In genomic region chr11:107241678-107242077, GRCm38 (mm10) we compare ENCODE assay signal across 29 mouse cellular contexts. TPM values are rescaled to one million over a fixed set of nuclear protein-coding genes. Genes with fewer than 3 reads are reported as not detected.
DNase-seq lines count a peak whose midpoint lies in the region; ATAC-seq and TF ChIP-seq lines count a peak whose summit lies in the region.
"Had no signal": no experiment of that assay in that cellular context is flagged by ENCODE, and none has a peak within 500 bp of the region (broad histone marks: within the 10 kb centered on the region; RNA-seq: fewer than 3 reads in every experiment).

No protein-coding gene starts in this region.

- no peak for TF ChIP-seq POLR2A in CH12.LX (IDR thresholded peaks at IDR 0.05; ENCODE audit: low read depth, low read length)

- no peak overlapping the region for H3K4me2 ChIP-seq in kidney, embryonic 14.5 days (replicated peaks; ENCODE audit: low read depth, low read length)
- no peak overlapping the region for H3K4me2 ChIP-seq in CH12.LX (ENCODE audit: insufficient read depth, low read depth, poor library complexity, severe bottlenecking)
- H3K4me2 ChIP-seq in stomach, postnatal 0 days (replicated peaks; ENCODE audit: low read depth): no peak overlapping the region
- H3K4me2 ChIP-seq: heart, embryonic 12.5 days; hindbrain, embryonic 12.5 days; liver, embryonic 11.5 days had no signal

- 85% methylated on average over 7 of the region's 7 CpGs for WGBS in kidney, embryonic 14.5 days
- WGBS in stomach, postnatal 0 days: 80% methylated on average over 7 of the region's 7 CpGs

- no peak overlapping the region for H3K9ac ChIP-seq in kidney, embryonic 14.5 days (ENCODE audit: low read depth, low read length)
- H3K9ac ChIP-seq in CH12.LX (ENCODE audit: insufficient read depth, low read depth): no peak overlapping the region
- no peak overlapping the region for H3K9ac ChIP-seq in stomach, postnatal 0 days (ENCODE audit: low read length)
- H3K9ac ChIP-seq: forebrain, postnatal 0 days; heart, embryonic 12.5 days; hindbrain, embryonic 12.5 days had no signal

- no peak for ATAC-seq in kidney, embryonic 14.5 days (ENCODE audit: low FRiP score, low TSS enrichment)
- ATAC-seq in granulocyte monocyte progenitor cell, adult 5-6 weeks (replicated peaks; ENCODE audit: poor library complexity, severe bottlenecking): peak; percentile 71
- ATAC-seq in stomach, postnatal 0 days (ENCODE audit: low FRiP score, low TSS enrichment): no peak
- no peak for ATAC-seq in activated CD4-positive, CD25-positive, alpha-beta regulatory T cell, adult 4 months
- ATAC-seq: CD4-positive, CD25-positive, alpha-beta regulatory T cell, adult 4 months; forebrain, postnatal 0 days; intestine, postnatal 0 days; midbrain, embryonic 16.5 days; Patski had no signal

- no peaks in the 10 kb centered on the region for H3K79me2 ChIP-seq in CH12.LX (replicated peaks; ENCODE audit: control insufficient read depth, extremely low read depth, insufficient read depth, poor library complexity, severe bottlenecking)

- no peak for TF ChIP-seq CTCF in CH12.LX (conservative IDR thresholded peaks at IDR 0.05 in 1 of 2, IDR thresholded peaks at IDR 0.05 in 1 of 2; ENCODE audit: low read depth in 2 of 2, low read length in 2 of 2)
- no peak for TF ChIP-seq CTCF in stomach, postnatal 0 days (IDR thresholded peaks at IDR 0.05; ENCODE audit: low read depth)

- no peak for TF ChIP-seq RAD21 in CH12.LX (IDR thresholded peaks at IDR 0.05; ENCODE audit: low read depth, low read length)

- H3K27me3 ChIP-seq in kidney, embryonic 14.5 days (ENCODE audit: control insufficient read depth, insufficient read depth, low read length): no peaks in the 10 kb centered on the region
- H3K27me3 ChIP-seq in CH12.LX (replicated peaks): no peaks in the 10 kb centered on the region
- no peaks in the 10 kb centered on the region for H3K27me3 ChIP-seq in stomach, postnatal 0 days (ENCODE audit: control insufficient read depth, insufficient read depth, low read length)
- H3K27me3 ChIP-seq: heart, embryonic 12.5 days; hindbrain, embryonic 12.5 days; megakaryocyte, embryonic 14.5 days; Patski had no signal

- DNase-seq in adrenal gland, adult 2 months: peak; percentile 43
- DNase-seq in adrenal gland, postnatal 25 days: no peak
- DNase-seq in kidney, adult 11 months: peak; percentile 29
- no peak for DNase-seq in CH12.LX (ENCODE audit: extremely low read depth)
- no peak for DNase-seq in stomach, postnatal 0 days (ENCODE audit: low spot score)
- DNase-seq: cerebellum, adult 18-20 months; cerebellum, postnatal 14 days; forebrain, postnatal 0 days; gastrocnemius, postnatal 14 days; heart, postnatal 10 days; lung, adult 2 months; lung, postnatal 14 days; retina, postnatal 1 day; right cerebral cortex, postnatal 25 days; spleen, adult 18-20 months; thymus, postnatal 36 days had no signal

- no peak for TF ChIP-seq EP300 in CH12.LX (IDR thresholded peaks at IDR 0.05; ENCODE audit: low read length)
- no peak for TF ChIP-seq EP300 in stomach, postnatal 0 days (optimal IDR thresholded peaks at IDR 0.05)

- dilution Hi-C loops in CH12.LX (cut with MboI; ENCODE audit: extremely low pct_ligation_motif_present, extremely low pct_unique_long_range_greater_than_20kb, low sequenced_read_pairs): no loop called here

- H3K27ac ChIP-seq in kidney, embryonic 14.5 days (ENCODE audit: low read depth, low read length): no peak overlapping the region
- H3K27ac ChIP-seq in CH12.LX (ENCODE audit: insufficient read depth, low read depth): no peak overlapping the region
- H3K27ac ChIP-seq in stomach, postnatal 0 days (replicated peaks): no peak overlapping the region
- H3K27ac ChIP-seq: hindbrain, embryonic 12.5 days; layer of hippocampus, adult 2 months had no signal

- in situ Hi-C loops in CH12.LX (cut with MboI; ENCODE audit: low pct_ligation_motif_present, low pct_unique_long_range_greater_than_20kb, low sequenced_read_pairs): no loop called here

- no peaks in the 10 kb centered on the region for H3K9me3 ChIP-seq in kidney, embryonic 14.5 days (ENCODE audit: control insufficient read depth, low read length)
- H3K9me3 ChIP-seq in CH12.LX (replicated peaks; ENCODE audit: low read length): peaks cover 4% of the 10 kb centered on the region
- no peaks in the 10 kb centered on the region for H3K9me3 ChIP-seq in stomach, postnatal 0 days (ENCODE audit: control insufficient read depth, low read length)
- H3K9me3 ChIP-seq: G1E; heart, embryonic 12.5 days had no signal

- H3K4me3 ChIP-seq in kidney, embryonic 14.5 days (ENCODE audit: low read length): no peak overlapping the region
- no peak overlapping the region for H3K4me3 ChIP-seq in CH12.LX (replicated peaks in 1 of 3; ENCODE audit: low read depth in 2 of 3, low read length in 2 of 3, poor library complexity in 1 of 3)
- H3K4me3 ChIP-seq in stomach, postnatal 0 days (ENCODE audit: low read depth, low read length): no peak overlapping the region
- H3K4me3 ChIP-seq: heart, embryonic 12.5 days; hindbrain, embryonic 12.5 days; layer of hippocampus, adult 2 months; megakaryocyte, embryonic 14.5 days had no signal

- H3K4me1 ChIP-seq in kidney, embryonic 14.5 days (ENCODE audit: control insufficient read depth, insufficient read depth, low read length): no peaks in the 10 kb centered on the region
- H3K4me1 ChIP-seq in CH12.LX (ENCODE audit: control insufficient read depth in 1 of 2, insufficient read depth in 2 of 2): no peaks in the 10 kb centered on the region
- H3K4me1 ChIP-seq in stomach, postnatal 0 days (replicated peaks; ENCODE audit: control insufficient read depth, insufficient read depth): no peaks in the 10 kb centered on the region
- H3K4me1 ChIP-seq: hindbrain, embryonic 12.5 days had no signal

- no peaks in the 10 kb centered on the region for H3K36me3 ChIP-seq in kidney, embryonic 14.5 days (ENCODE audit: control insufficient read depth, insufficient read depth, low read length)
- no peaks in the 10 kb centered on the region for H3K36me3 ChIP-seq in CH12.LX (replicated peaks in 1 of 2; ENCODE audit: control insufficient read depth in 1 of 2, insufficient read depth in 1 of 2, low read length in 1 of 2)
- H3K36me3 ChIP-seq in stomach, postnatal 0 days (ENCODE audit: control insufficient read depth, insufficient read depth, low read length): no peaks in the 10 kb centered on the region; the same call in 1 of the 2 replicates
- H3K36me3 ChIP-seq: heart, embryonic 12.5 days; hindbrain, embryonic 12.5 days had no signal

TF ChIP-seq in CH12.LX, 34 proteins besides CTCF, POLR2A, EP300 and RAD21:
- TF ChIP-seq MEF2A (IDR thresholded peaks at IDR 0.05; ENCODE audit: borderline replicate concordance, low read depth, low read length) (no peak), USF1 (IDR thresholded peaks at IDR 0.05; ENCODE audit: low read depth, low read length) (peak; percentile 54), USF2 (conservative IDR thresholded peaks at IDR 0.05; ENCODE audit: low read depth, low read length) (peak; percentile 37; the same call in 1 of the 2 replicates), MXI1 (IDR thresholded peaks at IDR 0.05; ENCODE audit: low read depth, low read length) (no peak)

RNA-seq across cellular contexts. Expression of gene Nol11, which starts 52.5 kb away (rescaled TPM):
- total RNA-seq in adrenal gland, adult 2 months (2021): 10 to 100 TPM; 24.5 to 25.3 TPM
- 2.1 and 2.6 TPM in 2 replicates for polyA plus RNA-seq in adrenal gland, adult 2 months (2012; rRNA removed)
- total RNA-seq in adrenal gland, postnatal 25 days (2021): 21.6 and 23.2 TPM in 2 replicates
- polyA plus RNA-seq in kidney, embryonic 14.5 days (2014; fragmentation: Nextera tagmentation; extraction: Ambion mirVana): 53.7 and 70.4 TPM in 2 replicates
- total RNA-seq in CH12.LX (2012; rRNA removed): 62.1 and 76.5 TPM in 2 replicates
- total RNA-seq in CH12.LX (2014; rRNA removed): 172 and 191 TPM in 2 replicates
- 89.3 and 109 TPM in 2 replicates for polyA plus RNA-seq in CH12.LX (2012; ENCODE audit: insufficient read length, low read depth)
- 35.7 and 59.5 TPM in 2 replicates for total RNA-seq in granulocyte monocyte progenitor cell, adult 5-6 weeks (2014; fragmentation: Nextera tagmentation)
- total RNA-seq in granulocyte monocyte progenitor cell, adult 5-6 weeks (2017): 50.9 and 53.4 TPM in 2 replicates
- polyA plus RNA-seq in stomach, postnatal 0 days (2015; fragmentation: Nextera tagmentation; extraction: Ambion mirVana): 17.5 and 18.7 TPM in 2 replicates
- polyA plus RNA-seq in activated CD4-positive, CD25-positive, alpha-beta regulatory T cell, adult 4 months (2017; shearing (Covaris generic)): 10 to 100 TPM; 44.5 to 45.8 TPM

Comparison
In these comparisons a context has a peak if more than half of its experiments do, and no peak if none do; other contexts are left out.
1. DNase-seq: peak in adrenal gland, adult 2 months (single experiment) and kidney, adult 11 months (single experiment); none in adrenal gland, postnatal 25 days (single experiment), CH12.LX (single experiment) and stomach, postnatal 0 days (single experiment).